ENCODE assay signal across 19 mouse cellular contexts in the genomic region with DNA sequence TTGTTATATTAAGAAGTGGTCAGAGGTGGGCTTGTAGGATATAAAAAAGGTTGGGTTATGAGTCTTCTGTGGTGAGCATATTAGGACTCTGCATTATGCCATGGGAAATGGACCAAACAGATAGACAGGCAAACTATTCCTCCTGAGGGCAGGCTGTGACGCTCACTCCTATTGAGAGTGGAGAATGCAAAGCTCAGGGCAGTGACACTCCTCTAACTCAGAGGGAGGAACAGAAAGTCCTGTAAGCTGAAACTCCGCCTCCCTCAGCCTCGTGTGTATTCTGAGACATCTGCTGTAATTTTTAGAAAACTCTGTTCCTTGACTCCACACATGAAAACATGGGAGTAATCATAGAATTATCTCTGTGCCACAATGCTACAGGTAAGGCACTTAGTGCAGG.
DNase-seq lines count a peak whose midpoint lies in the region; ATAC-seq and TF ChIP-seq lines count a peak whose summit lies in the region.
"Had no signal": no experiment of that assay in that cellular context is flagged by ENCODE, and none has a peak within 500 bp of the region (broad histone marks: within the 10 kb centered on the region; RNA-seq: fewer than 3 reads in every experiment).

No protein-coding gene starts in this region.

- DNase-seq in heart, adult 2 months, result no peak
- no peak for DNase-seq in heart, adult 18-20 months
- DNase-seq in A20 (ENCODE audit: low read depth, low spot score), result peak; percentile 24
- DNase-seq in gastrocnemius, adult 8-10 months (ENCODE audit: low spot score in 2 of 2), result no peak
- no peak for DNase-seq in kidney, postnatal 4 days
- DNase-seq: adrenal gland, adult 8-10 months; adrenal gland, postnatal 36 days; cerebellum, adult 11 months; cerebellum, adult 8-10 months; cerebellum, postnatal 14 days; gastrocnemius, postnatal 10 days; heart, postnatal 14 days had no signal

- no peaks in the 10 kb centered on the region for H3K27me3 ChIP-seq in heart, adult 2 months (ENCODE audit: control insufficient read depth, insufficient read depth, low read length)
- H3K27me3 ChIP-seq: embryonic facial prominence, embryonic 12.5 days; forebrain, embryonic 15.5 days; hindbrain, embryonic 13.5 days had no signal

- ATAC-seq in granulocyte monocyte progenitor cell, adult 5-6 weeks (replicated peaks; ENCODE audit: poor library complexity, severe bottlenecking), result peak; percentile 73
- 0 out of 2 replicates have a peak, but pooled peaks have one; percentile 31 for ATAC-seq in megakaryocyte progenitor cell, adult 5-6 weeks (replicated peaks; ENCODE audit: poor library complexity)
- ATAC-seq: forebrain, embryonic 15.5 days; hindbrain, postnatal 0 days had no signal

- peak overlapping the region; percentile 36 for H3K27ac ChIP-seq in heart, adult 2 months
- H3K27ac ChIP-seq: embryonic facial prominence, embryonic 12.5 days; forebrain, embryonic 15.5 days; hindbrain, embryonic 13.5 days; hindbrain, postnatal 0 days had no signal

- H3K36me3 ChIP-seq in heart, adult 2 months (ENCODE audit: control insufficient read depth, insufficient read depth, low read length), result no peaks in the 10 kb centered on the region
- H3K36me3 ChIP-seq: embryonic facial prominence, embryonic 12.5 days; forebrain, embryonic 15.5 days; heart, embryonic 10.5 days; hindbrain, embryonic 13.5 days had no signal

- H3K79me2 ChIP-seq in heart, adult 2 months (replicated peaks; ENCODE audit: control insufficient read depth, insufficient read depth, low read length), result no peaks in the 10 kb centered on the region

- H3K9ac ChIP-seq in heart, adult 2 months (ENCODE audit: low read depth, low read length), result no peak overlapping the region
- H3K9ac ChIP-seq: embryonic facial prominence, embryonic 12.5 days; forebrain, embryonic 15.5 days; hindbrain, embryonic 13.5 days had no signal

- no peak for TF ChIP-seq EP300 in heart, adult 2 months (IDR thresholded peaks at IDR 0.05; ENCODE audit: insufficient read depth, low read depth, low read length)

- H3K4me1 ChIP-seq in heart, adult 2 months (ENCODE audit: control insufficient read depth, insufficient read depth, low read length), result no peaks in the 10 kb centered on the region; the same call in 1 of the 2 replicates
- H3K4me1 ChIP-seq: embryonic facial prominence, embryonic 12.5 days; forebrain, embryonic 15.5 days had no signal

- TF ChIP-seq CTCF in heart, adult 2 months (IDR thresholded peaks at IDR 0.05), result no peak

- H3K4me3 ChIP-seq in heart, adult 2 months, result no peak overlapping the region
- H3K4me3 ChIP-seq: embryonic facial prominence, embryonic 12.5 days; forebrain, embryonic 15.5 days; heart, embryonic 10.5 days; hindbrain, embryonic 13.5 days had no signal

- no peak for TF ChIP-seq POLR2A in heart, adult 2 months (IDR thresholded peaks at IDR 0.05; ENCODE audit: insufficient read depth, low read depth, low read length)

- intact Hi-C loops in heart, adult 2 months (cut with DNase I), result no loop called here

- WGBS in heart, adult 2 months, result 46% methylated on average over 3 of the region's 3 CpGs
